Mouse (Mus musculus) MEL (cell line): ENCODE measurements around the gene Sectm1a. TPM values are rescaled to one million over a fixed set of nuclear protein-coding genes. Genes with fewer than 3 reads are reported as not detected.
A peak's percentile ranks its signal among the peaks of the same experiment; 100 is the strongest.

ENCODE experiments used
- DNase-seq: peaks from one replicate; pipeline ENCODE4 v3.0.0; 2011; ENCODE audit warnings: low read depth, low spot score
- H3K27ac ChIP-seq: 2 replicates; pipeline ENCODE4 v1.5.1; 2012; ENCODE audit warnings: low read depth, mild to moderate bottlenecking, control low read depth, low read length, moderate library complexity; ENCODE audit not compliant: control insufficient read depth
- H3K27me3 ChIP-seq, 2 experiments: fragments of 150-350 bp in 1 of 2; sonication (generic) in 1 of 2; 2 replicates each; pipeline ENCODE4 v1.6.1; 2012; ENCODE audit warnings: low read length in 2 of 2, mild to moderate bottlenecking in 2 of 2, improper control_type of control experiment in 1 of 2, moderate library complexity in 1 of 2; ENCODE audit not compliant: insufficient read depth in 2 of 2, control insufficient read depth in 1 of 2
- H3K36me3 ChIP-seq, 2 experiments: 2 replicates each; pipeline ENCODE4 v1.6.1; 2012 to 2014; ENCODE audit warnings: low read length in 2 of 2, improper control_type of control experiment in 1 of 2, inconsistent platforms in 1 of 2, mild to moderate bottlenecking in 1 of 2; ENCODE audit not compliant: insufficient read depth in 2 of 2, control insufficient read depth in 1 of 2
- H3K4me1 ChIP-seq, 2 experiments: fragments of 150-350 bp in 1 of 2; sonication (generic) in 1 of 2; 2 replicates each; pipeline ENCODE4 v1.6.1; 2012; ENCODE audit warnings: low read length in 2 of 2, improper control_type of control experiment in 1 of 2, mild to moderate bottlenecking in 1 of 2; ENCODE audit not compliant: insufficient read depth in 2 of 2, control insufficient read depth in 1 of 2
- H3K4me3 ChIP-seq, 2 experiments: fragments of 150-350 bp in 1 of 2; sonication (generic) in 1 of 2; 2 replicates each; pipeline ENCODE4 v1.5.1; 2012; ENCODE audit warnings: low read depth in 2 of 2, low read length in 2 of 2, mild to moderate bottlenecking in 2 of 2, moderate library complexity in 2 of 2, control low read depth in 1 of 2, improper control_type of control experiment in 1 of 2; ENCODE audit not compliant: control insufficient read depth in 1 of 2, insufficient read depth in 1 of 2
- H3K79me2 ChIP-seq: 2 replicates; pipeline ENCODE4 v1.6.1; 2012; ENCODE audit warnings: mild to moderate bottlenecking, low read length, moderate library complexity; ENCODE audit not compliant: control insufficient read depth, poor library complexity, insufficient read depth
- H3K9ac ChIP-seq: 2 replicates; pipeline ENCODE4 v1.6.1; 2012; ENCODE audit warnings: low read depth, mild to moderate bottlenecking, control low read depth, low read length, moderate library complexity; ENCODE audit not compliant: control insufficient read depth, poor library complexity, severe bottlenecking
- H3K9me3 ChIP-seq: fragments of 150-350 bp; sonication (generic); replicated peaks from 2 replicates; pipeline ENCODE4 v1.6.1; 2012; ENCODE audit warnings: mild to moderate bottlenecking, low read length, improper control_type of control experiment, moderate library complexity; ENCODE audit not compliant: insufficient read depth
- CHD1 ChIP-seq: IDR thresholded peaks from 2 replicates; pipeline ENCODE4 v1.6.1; 2012; ENCODE audit warnings: low read depth, mild to moderate bottlenecking, inconsistent platforms, low read length, improper control_type of control experiment
- CTCF ChIP-seq, 3 experiments: IDR thresholded peaks in 2 of 3; conservative IDR thresholded peaks in 1 of 3; 2 replicates each; pipeline ENCODE4 v1.5.1; 2011 to 2012; ENCODE audit warnings: low read length in 3 of 3, low read depth in 2 of 3, mild to moderate bottlenecking in 2 of 3, improper control_type of control experiment in 1 of 3, inconsistent platforms in 1 of 3, mixed read lengths in 1 of 3, moderate library complexity in 1 of 3; ENCODE audit not compliant: control insufficient read depth in 1 of 3, insufficient read depth in 1 of 3, poor library complexity in 1 of 3, severe bottlenecking in 1 of 3
- EP300 ChIP-seq, 2 experiments: IDR thresholded peaks; 2 replicates each; pipeline ENCODE4 v1.6.1; 2011; ENCODE audit warnings: improper control_type of control experiment in 2 of 2, low read length in 2 of 2, low read depth in 1 of 2, mild to moderate bottlenecking in 1 of 2
- GATA1 ChIP-seq: IDR thresholded peaks from 2 replicates; pipeline ENCODE4 v1.6.1; 2011; ENCODE audit warnings: low read depth, low read length, improper control_type of control experiment
- JUND ChIP-seq: IDR thresholded peaks from 2 replicates; pipeline ENCODE4 v1.6.1; 2011; ENCODE audit warnings: low read depth, mild to moderate bottlenecking, improper control_type of control experiment, low read length
- MEF2A ChIP-seq: IDR thresholded peaks from 2 replicates; pipeline ENCODE4 v1.6.1; 2014; ENCODE audit warnings: low read depth, mild to moderate bottlenecking, inconsistent platforms, low read length, improper control_type of control experiment; ENCODE audit not compliant: poor library complexity, insufficient replicate concordance, severe bottlenecking; ENCODE audit errors: extremely low read depth
- MYB ChIP-seq: IDR thresholded peaks from 2 replicates; pipeline ENCODE4 v1.6.1; 2011; ENCODE audit warnings: mild to moderate bottlenecking, low read depth, low read length, improper control_type of control experiment
- NRF1 ChIP-seq: IDR thresholded peaks from 2 replicates; pipeline ENCODE4 v1.6.1; 2014; ENCODE audit warnings: low read depth, mild to moderate bottlenecking, inconsistent platforms, low read length, improper control_type of control experiment, moderate library complexity; ENCODE audit not compliant: poor library complexity, insufficient read depth, severe bottlenecking
- POLR2A ChIP-seq, 2 experiments: IDR thresholded peaks; 2 replicates each; pipeline ENCODE4 v1.6.1; 2011 to 2012; ENCODE audit warnings: low read length in 2 of 2, mild to moderate bottlenecking in 2 of 2, control low read depth in 1 of 2, improper control_type of control experiment in 1 of 2, low read depth in 1 of 2, moderate library complexity in 1 of 2; ENCODE audit not compliant: control insufficient read depth in 1 of 2, insufficient read depth in 1 of 2, poor library complexity in 1 of 2
- SIN3A ChIP-seq: IDR thresholded peaks from 2 replicates; pipeline ENCODE4 v1.6.1; 2012; ENCODE audit warnings: low read length, improper control_type of control experiment, inconsistent platforms
- SMC3 ChIP-seq: IDR thresholded peaks from 2 replicates; pipeline ENCODE4 v1.6.1; 2011; ENCODE audit warnings: low read depth, low read length, improper control_type of control experiment
- USF2 ChIP-seq, 2 experiments: IDR thresholded peaks; 2 replicates each; pipeline ENCODE4 v1.6.1; 2011 to 2012; ENCODE audit warnings: improper control_type of control experiment in 2 of 2, low read length in 2 of 2, borderline replicate concordance in 1 of 2, inconsistent platforms in 1 of 2, low read depth in 1 of 2, mild to moderate bottlenecking in 1 of 2; ENCODE audit not compliant: insufficient read depth in 1 of 2
- ZKSCAN1 ChIP-seq: IDR thresholded peaks from 2 replicates; pipeline ENCODE4 v1.6.1; 2012; ENCODE audit warnings: low read depth, mild to moderate bottlenecking, inconsistent platforms, low read length, improper control_type of control experiment, moderate library complexity
- ZNF384 ChIP-seq: IDR thresholded peaks from 2 replicates; pipeline ENCODE4 v1.6.1; 2012; ENCODE audit warnings: low read depth, mild to moderate bottlenecking, inconsistent platforms, low read length, improper control_type of control experiment
- polyA plus RNA-seq, 2 experiments: library from polyadenylated mRNA; stranded (reverse) in 1 of 2; unstranded in 1 of 2; fragments of >175 nt in 1 of 2; fragments of >200 nt in 1 of 2; gene quantifications; 2 replicates each; pipeline versions ENCODE4 v1.2.1 to v1.2.4; 2012; ENCODE audit warnings: low replicate concordance in 2 of 2, low read depth in 1 of 2; ENCODE audit not compliant: insufficient read length in 2 of 2, insufficient read depth in 1 of 2, missing spikeins in 1 of 2
- total RNA-seq: library from RNA; depleted of rRNA; stranded (reverse); fragments of 300-350 nt; gene quantifications from 2 replicates; pipeline ENCODE4 v1.2.3, GENCODE M21; 2012

Gene Sectm1a
- total and polyA plus RNA-seq, 3 experiments, result 22.0 to 22.3 TPM; not detected in 1

DNA sequence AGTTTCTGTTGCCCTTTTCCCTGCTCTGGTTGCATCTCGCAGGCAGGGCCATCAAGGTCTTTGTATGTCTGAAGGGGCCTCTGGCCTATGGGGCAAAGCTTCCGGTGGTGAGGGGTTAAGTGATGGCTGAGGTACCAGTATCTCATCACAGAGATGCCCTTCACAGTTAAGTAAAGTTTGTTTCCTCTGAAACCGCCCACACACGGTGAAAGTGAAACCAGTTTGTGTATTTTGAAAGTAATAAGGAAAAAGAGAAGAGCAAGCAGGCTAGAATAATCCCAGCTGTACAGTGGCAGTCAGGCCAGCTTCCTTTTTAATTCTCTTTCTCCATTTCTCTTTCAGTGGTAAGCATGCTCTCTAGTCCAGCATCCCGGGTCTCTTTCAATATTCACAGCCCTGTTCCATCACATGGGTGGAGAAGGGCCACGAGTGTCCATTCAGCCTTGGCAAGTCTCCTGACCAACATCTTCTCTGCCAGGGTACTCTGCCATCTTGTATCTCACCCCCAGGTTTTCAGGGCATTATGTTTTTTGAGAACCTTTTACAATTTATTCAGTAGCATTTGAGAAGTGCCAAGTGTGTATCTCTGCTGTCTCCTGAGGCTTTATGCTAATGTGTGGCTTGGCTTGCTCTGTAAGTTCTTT, 2.0 kb upstream of the Sectm1a start:
- no peaks in the 10 kb centered on the region; a peak in 1 of 4 replicates for H3K27me3 ChIP-seq
- peaks cover 3 to 9% of the 10 kb centered on the region in 2 experiments; a peak in 3 of 4 replicates for H3K4me1 ChIP-seq
- no peaks in the 10 kb centered on the region for H3K79me2 ChIP-seq
- no peak for TF ChIP-seq CHD1
- no peak for TF ChIP-seq ZKSCAN1
- no peak for TF ChIP-seq SIN3A
- no peak for TF ChIP-seq NRF1
- no peak for TF ChIP-seq EP300 (IDR thresholded peaks at IDR 0.05; ENCODE audit: low read depth in 1 of 2, low read length in 2 of 2)
- no peak for TF ChIP-seq ZNF384
- TF ChIP-seq GATA1, result no peak
- no peak for TF ChIP-seq MEF2A
- no peak for TF ChIP-seq CTCF (IDR thresholded peaks at IDR 0.05 in 2 of 3, conservative IDR thresholded peaks at IDR 0.05 in 1 of 3; ENCODE audit: control insufficient read depth in 1 of 3, insufficient read depth in 1 of 3, low read depth in 2 of 3, low read length in 3 of 3, poor library complexity in 1 of 3, severe bottlenecking in 1 of 3)
- no peak for TF ChIP-seq SMC3
- no peak for TF ChIP-seq MYB
- TF ChIP-seq JUND, result no peak
- H3K9ac ChIP-seq, result no peak overlapping the region
- no peaks in the 10 kb centered on the region for H3K9me3 ChIP-seq
- H3K4me3 ChIP-seq, result peak overlapping the region; percentile 7 to 33; a peak in 3 of 4 replicates
- no peak for DNase-seq
- peaks cover 0 to 2% of the 10 kb centered on the region in 2 experiments; a peak in 1 of 4 replicates for H3K36me3 ChIP-seq
- H3K27ac ChIP-seq, result no peak overlapping the region

DNA sequence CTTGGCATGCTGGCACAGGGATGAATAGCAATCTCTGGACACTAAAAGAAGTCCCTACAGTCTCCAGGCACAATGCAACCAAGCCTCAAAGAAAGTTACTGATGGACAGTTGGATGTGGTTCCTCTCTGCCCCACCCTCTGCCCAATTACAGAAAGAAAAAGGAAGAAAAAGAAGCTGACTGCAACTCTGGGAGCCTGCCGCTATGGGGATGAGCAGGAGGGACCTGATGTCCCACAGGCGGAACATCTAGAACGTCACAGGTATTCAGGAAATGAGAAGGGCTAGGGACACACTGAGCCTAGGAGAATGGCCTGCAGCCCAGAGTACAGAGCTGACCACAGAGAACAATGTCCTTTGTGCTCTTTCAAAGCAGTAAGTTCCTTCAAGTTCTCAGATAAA, 1.2 kb upstream of the Sectm1a start:
- no peak for TF ChIP-seq USF2 (IDR thresholded peaks at IDR 0.05; ENCODE audit: borderline replicate concordance in 1 of 2, insufficient read depth in 1 of 2, low read depth in 1 of 2, low read length in 2 of 2)
- no peak for TF ChIP-seq POLR2A (IDR thresholded peaks at IDR 0.05; ENCODE audit: control insufficient read depth in 1 of 2, insufficient read depth in 1 of 2, low read depth in 1 of 2, low read length in 2 of 2, poor library complexity in 1 of 2)
- H3K36me3 ChIP-seq, result peaks cover 0 to 2% of the 10 kb centered on the region in 2 experiments; a peak in 1 of 4 replicates
- no peak overlapping the region for H3K4me3 ChIP-seq
- DNase-seq, result no peak
- H3K4me1 ChIP-seq, result peaks cover 3 to 9% of the 10 kb centered on the region in 2 experiments; a peak in 3 of 4 replicates
- H3K27ac ChIP-seq, result no peak overlapping the region
- no peaks in the 10 kb centered on the region; a peak in 1 of 4 replicates for H3K27me3 ChIP-seq
- H3K9me3 ChIP-seq, result no peaks in the 10 kb centered on the region
- no peak overlapping the region for H3K9ac ChIP-seq
- H3K79me2 ChIP-seq, result no peaks in the 10 kb centered on the region
